Mouse (Mus musculus) hindbrain, embryonic 15.5 days (tissue): ENCODE results near the gene Sbf2. TPM values are rescaled to one million over a fixed set of nuclear protein-coding genes. Genes with fewer than 3 reads are reported as not detected.
"Not testable (repeated sequence)": the region's sequence is repeated elsewhere in the genome, so short reads cannot be mapped to it uniquely, and the experiment has no call there.

Experiments used
- ATAC-seq: fragments of 200-750 bp; cut with Nextera tagmentation; 2 replicates; pipeline ENCODE4 v1.8.0; 2017; ENCODE audit warnings: low read depth, moderate number of reproducible peaks, moderate TSS enrichment; ENCODE audit not compliant: low FRiP score
- H3K27ac ChIP-seq: fragments of 300-500 bp; sonication (generic); replicated peaks from 2 replicates; pipeline ENCODE4 v1.5.1; 2015; ENCODE audit warnings: mild to moderate bottlenecking, inconsistent platforms
- H3K27me3 ChIP-seq: fragments of 300-500 bp; sonication (generic); 2 replicates; pipeline ENCODE4 v1.6.1; 2015; ENCODE audit warnings: control low read depth, inconsistent platforms
- H3K36me3 ChIP-seq: fragments of 300-500 bp; sonication (generic); 2 replicates; pipeline ENCODE4 v1.6.1; 2015; ENCODE audit warnings: control low read depth, inconsistent platforms
- H3K4me1 ChIP-seq: fragments of 300-500 bp; sonication (generic); replicated peaks from 2 replicates; pipeline ENCODE4 v1.6.1; 2015; ENCODE audit warnings: control low read depth, inconsistent platforms
- H3K4me2 ChIP-seq: fragments of 300-500 bp; sonication (generic); 2 replicates; pipeline ENCODE4 v1.6.1; 2015; ENCODE audit warnings: moderate library complexity, mild to moderate bottlenecking, inconsistent platforms
- H3K4me3 ChIP-seq: fragments of 300-500 bp; sonication (generic); 2 replicates; pipeline ENCODE4 v1.5.1; 2015; ENCODE audit warnings: mild to moderate bottlenecking, inconsistent platforms
- H3K9ac ChIP-seq: fragments of 300-500 bp; sonication (generic); 2 replicates; pipeline ENCODE4 v1.6.1; 2015; ENCODE audit warnings: inconsistent platforms
- H3K9me3 ChIP-seq: fragments of 300-500 bp; sonication (generic); 2 replicates; pipeline ENCODE4 v1.6.1; 2016; ENCODE audit warnings: control low read depth, inconsistent platforms
- WGBS: fragments of 180-500 bp; shearing (Covaris S2); methylation state at CpG from one replicate; pipeline ENCODE4 v1.1.7; 2015; 5-methylcytosine and 5-hydroxymethylcytosine counted together
- polyA plus RNA-seq: library from polyadenylated mRNA; unstranded; fragments of >200 nt; fragmentation: Nextera tagmentation; extraction: Ambion mirVana; gene quantifications from 2 replicates; pipeline ENCODE4 v1.2.1, GENCODE M21; 2015

Gene Sbf2
- polyA plus RNA-seq, 1 experiment from 2014 or later, result 55.1 TPM

DNA sequence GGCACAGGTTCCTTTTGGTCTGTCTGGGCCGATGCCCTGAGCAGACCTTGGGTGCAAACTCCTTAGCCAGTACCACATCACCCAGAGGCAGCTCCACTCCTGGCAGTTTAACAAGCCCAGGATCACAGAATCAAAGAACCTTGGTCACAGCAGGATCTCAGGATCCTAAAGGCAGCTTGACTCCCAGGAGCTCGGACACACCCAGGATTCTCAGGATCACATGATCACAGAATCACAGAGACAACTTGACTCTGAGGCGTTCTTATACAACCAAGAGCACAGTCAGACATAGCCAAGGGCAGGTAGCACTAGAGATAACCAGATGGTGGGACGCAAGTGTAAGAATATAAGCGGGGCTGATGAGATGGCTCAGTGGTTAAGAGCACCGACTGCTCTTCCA is 71.4 kb downstream of the Sbf2 start:
- H3K4me2 ChIP-seq, result no peak overlapping the region
- H3K27ac ChIP-seq, result no peak overlapping the region
- H3K9me3 ChIP-seq, result no peaks in the 10 kb centered on the region
- H3K36me3 ChIP-seq, result no peaks in the 10 kb centered on the region
- 93% methylated on average over 6 of the region's 6 CpGs for WGBS
- H3K4me1 ChIP-seq, result no peaks in the 10 kb centered on the region; the same call in 1 of the 2 replicates
- no peaks in the 10 kb centered on the region for H3K27me3 ChIP-seq
- ATAC-seq, result no peak
- no peak overlapping the region for H3K4me3 ChIP-seq
- H3K9ac ChIP-seq, result no peak overlapping the region

DNA sequence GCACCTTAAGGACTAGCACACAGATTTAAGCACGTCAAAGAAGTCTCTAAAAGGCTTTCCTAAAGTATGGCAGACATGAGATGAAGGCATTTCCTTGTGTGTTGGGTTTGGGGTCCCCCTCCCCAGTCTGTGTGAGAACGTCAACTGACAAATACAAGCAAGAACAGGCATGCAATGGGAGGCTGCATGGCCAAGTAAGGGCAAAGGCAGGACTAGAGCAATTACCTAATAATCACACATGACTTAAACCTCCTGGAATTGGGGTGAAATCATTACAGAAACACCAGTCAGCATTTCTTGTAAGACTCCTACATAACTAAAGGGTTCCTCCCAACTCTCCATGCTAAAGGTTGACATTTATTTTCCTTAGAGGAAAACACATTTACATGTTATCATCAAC is 75.5 kb downstream of the Sbf2 start:
- 61% methylated on average over 2 of the region's 2 CpGs for WGBS

DNA sequence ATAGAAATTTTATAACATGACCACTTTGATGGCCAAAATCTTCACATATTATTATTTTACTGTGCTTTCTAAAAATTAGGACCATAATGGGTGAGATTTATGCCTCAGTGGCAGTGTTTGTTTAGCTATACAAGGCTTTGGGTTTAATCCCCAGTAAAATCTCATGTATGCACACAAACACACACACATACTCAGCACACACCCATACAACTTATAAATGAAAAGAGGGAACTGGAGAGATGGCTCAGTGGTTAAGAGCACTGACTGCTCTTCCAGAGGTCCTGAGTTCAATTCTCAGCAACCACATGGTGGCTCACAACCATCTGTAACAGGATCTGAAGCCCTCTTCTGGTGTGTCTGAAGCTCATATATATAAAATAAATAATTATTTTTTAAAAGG is 84.4 kb downstream of the Sbf2 start:
- H3K4me2 ChIP-seq, H3K27ac ChIP-seq, H3K9ac ChIP-seq, H3K4me1 ChIP-seq, H3K9me3 ChIP-seq, H3K4me3 ChIP-seq, H3K27me3 ChIP-seq, ATAC-seq, H3K36me3 ChIP-seq: not testable (repeated sequence)

More for the DNA sequence above, 75.5 kb downstream of the Sbf2 start:
- Histone ChIP-seq H3K27ac (no peak overlapping the region), H3K9ac (no peak overlapping the region), H3K9me3 (no peaks in the 10 kb centered on the region), H3K4me3 (no peak overlapping the region), H3K36me3 (no peaks in the 10 kb centered on the region), H3K4me1 (no peaks in the 10 kb centered on the region; the same call in 1 of the 2 replicates), H3K27me3 (no peaks in the 10 kb centered on the region), H3K4me2 (no peak overlapping the region)
- no peak for ATAC-seq

DNA sequence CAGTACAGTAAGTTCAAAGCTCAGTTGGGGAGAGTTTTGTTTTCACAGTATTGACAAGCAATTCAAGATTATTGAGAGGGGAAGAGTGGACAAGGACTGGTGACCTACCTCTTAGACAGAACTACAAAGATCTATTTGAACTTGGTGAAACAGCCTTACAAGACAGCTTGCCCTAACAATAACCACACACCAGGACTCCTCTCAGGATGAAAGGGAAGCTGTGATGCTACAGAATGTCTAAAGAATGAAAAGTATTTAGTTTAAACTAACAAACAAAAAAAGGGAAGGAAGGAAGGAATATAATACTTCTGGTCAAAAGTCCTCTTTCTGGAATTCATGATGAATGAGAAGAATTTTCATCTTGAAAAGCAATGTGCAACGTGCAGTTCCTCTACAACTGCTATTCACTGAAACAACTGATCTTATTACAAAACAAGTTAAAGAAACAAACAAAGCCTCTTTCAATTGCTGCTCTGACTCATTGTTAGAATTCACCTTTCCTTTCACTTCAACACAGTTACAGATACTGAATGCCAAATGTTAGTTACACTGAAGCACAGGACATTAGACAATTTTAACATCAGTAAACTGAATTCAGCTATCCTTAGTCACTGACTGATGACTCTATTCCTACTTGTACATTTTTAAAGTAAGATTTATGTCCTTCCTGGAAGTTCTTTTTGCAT is 89.5 kb downstream of the Sbf2 start:
- no peak overlapping the region for H3K4me2 ChIP-seq
- ATAC-seq, result no peak
- H3K9ac ChIP-seq, result no peak overlapping the region
- no peaks in the 10 kb centered on the region for H3K36me3 ChIP-seq
- no peak overlapping the region for H3K27ac ChIP-seq
- no peaks in the 10 kb centered on the region for H3K4me1 ChIP-seq
- 23% methylated on average over 1 of the region's 1 CpGs for WGBS
- no peaks in the 10 kb centered on the region for H3K9me3 ChIP-seq
- H3K27me3 ChIP-seq, result no peaks in the 10 kb centered on the region
- no peak overlapping the region for H3K4me3 ChIP-seq

GRCm38 (mm10) chr7:110516241-110517220 is 98.2 kb downstream of the Sbf2 start:
- Histone ChIP-seq H3K27ac (no peak overlapping the region), H3K9me3 (no peaks in the 10 kb centered on the region), H3K4me1 (no peaks in the 10 kb centered on the region), H3K4me3 (no peak overlapping the region), H3K9ac (no peak overlapping the region), H3K27me3 (no peaks in the 10 kb centered on the region), H3K4me2 (no peak overlapping the region), H3K36me3 (no peaks in the 10 kb centered on the region)
- 0 out of 2 replicates have a peak, but pooled peaks have one; percentile 23 for ATAC-seq
- 77% methylated on average over 2 of the region's 2 CpGs for WGBS

GRCm38 (mm10) chr7:110514131-110514530 is 100.6 kb downstream of the Sbf2 start:
- H3K36me3 ChIP-seq, result no peaks in the 10 kb centered on the region

DNA sequence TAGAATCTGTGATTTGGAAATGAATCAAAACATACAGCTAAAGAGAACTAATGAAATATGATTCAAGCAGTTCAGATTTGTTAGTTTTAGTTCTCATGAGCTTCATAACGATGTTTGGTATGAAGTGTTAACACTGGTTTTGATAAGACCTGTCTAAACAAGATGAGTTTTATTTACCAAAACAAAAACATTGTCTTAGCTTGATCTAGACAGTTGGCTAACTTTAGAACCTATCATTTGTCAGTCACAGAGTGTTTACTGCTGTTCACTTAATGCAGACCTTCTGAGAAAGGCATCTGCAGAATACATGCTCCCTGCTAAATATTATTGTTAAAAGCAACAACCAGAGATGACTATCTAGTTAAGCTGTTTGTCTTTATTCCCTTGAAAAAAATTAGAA is 116.1 kb downstream of the Sbf2 start:
- Histone ChIP-seq H3K9me3 (no peaks in the 10 kb centered on the region; the same call in 1 of the 2 replicates), H3K27me3 (no peaks in the 10 kb centered on the region), H3K4me2 (no peak overlapping the region), H3K27ac (no peak overlapping the region), H3K4me3 (no peak overlapping the region), H3K9ac (no peak overlapping the region), H3K36me3 (no peaks in the 10 kb centered on the region), H3K4me1 (no peaks in the 10 kb centered on the region)
- 87% methylated on average over 1 of the region's 1 CpGs for WGBS
- ATAC-seq, result no peak

More at GRCm38 (mm10) chr7:110514131-110514530, 100.6 kb downstream of the Sbf2 start:
- no peak for ATAC-seq
- no peaks in the 10 kb centered on the region for H3K27me3 ChIP-seq
- H3K9ac ChIP-seq, result no peak overlapping the region
- H3K27ac ChIP-seq, result no peak overlapping the region; the same call in 1 of the 2 replicates
- H3K4me3 ChIP-seq, result no peak overlapping the region
- H3K4me2 ChIP-seq, result no peak overlapping the region
- H3K9me3 ChIP-seq, result no peaks in the 10 kb centered on the region
- H3K4me1 ChIP-seq, result no peaks in the 10 kb centered on the region

- H3K9me3 ChIP-seq, result no peaks in the 10 kb centered on the region
- no peak overlapping the region for H3K4me2 ChIP-seq
- no peaks in the 10 kb centered on the region for H3K27me3 ChIP-seq
- no peak overlapping the region for H3K9ac ChIP-seq
- H3K4me1 ChIP-seq, result no peaks in the 10 kb centered on the region
- ATAC-seq, result no peak
- H3K36me3 ChIP-seq, result no peaks in the 10 kb centered on the region
- no peak overlapping the region for H3K27ac ChIP-seq
- 91% methylated on average over 5 of the region's 5 CpGs for WGBS
- no peak overlapping the region for H3K4me3 ChIP-seq
These were observed 123.7 kb downstream of the Sbf2 start for GRCm38 (mm10) chr7:110491038-110491437.

- no peak overlapping the region for H3K9ac ChIP-seq
- H3K4me1 ChIP-seq, result no peaks in the 10 kb centered on the region
- H3K4me2 ChIP-seq, result no peak overlapping the region
- H3K9me3 ChIP-seq, result no peaks in the 10 kb centered on the region
- 91% methylated on average over 5 of the region's 5 CpGs for WGBS
- no peak overlapping the region for H3K27ac ChIP-seq
- H3K4me3 ChIP-seq, result no peak overlapping the region
- H3K36me3 ChIP-seq, result peaks cover 5% of the 10 kb centered on the region; the same call in 1 of the 2 replicates
- ATAC-seq, result no peak
- no peaks in the 10 kb centered on the region for H3K27me3 ChIP-seq
These were observed 129.7 kb downstream of the Sbf2 start for GRCm38 (mm10) chr7:110485051-110485450.

GRCm38 (mm10) chr7:110470987-110471386 is 143.7 kb downstream of the Sbf2 start:
- Histone ChIP-seq H3K4me2 (no peak overlapping the region), H3K27ac (no peak overlapping the region), H3K4me1 (no peaks in the 10 kb centered on the region), H3K9ac (no peak overlapping the region), H3K36me3 (no peaks in the 10 kb centered on the region), H3K9me3 (no peaks in the 10 kb centered on the region), H3K27me3 (no peaks in the 10 kb centered on the region), H3K4me3 (no peak overlapping the region)
- no peak for ATAC-seq
- 82% methylated on average over 6 of the region's 6 CpGs for WGBS

- Histone ChIP-seq H3K36me3 (no peaks in the 10 kb centered on the region), H3K27me3 (no peaks in the 10 kb centered on the region), H3K4me2 (no peak overlapping the region), H3K4me3 (no peak overlapping the region), H3K4me1 (no peaks in the 10 kb centered on the region), H3K9me3 (no peaks in the 10 kb centered on the region), H3K9ac (no peak overlapping the region), H3K27ac (no peak overlapping the region)
- 91% methylated on average over 5 of the region's 5 CpGs for WGBS
- ATAC-seq, result no peak
These were observed 151.3 kb downstream of the Sbf2 start for GRCm38 (mm10) chr7:110463471-110463870.

DNA sequence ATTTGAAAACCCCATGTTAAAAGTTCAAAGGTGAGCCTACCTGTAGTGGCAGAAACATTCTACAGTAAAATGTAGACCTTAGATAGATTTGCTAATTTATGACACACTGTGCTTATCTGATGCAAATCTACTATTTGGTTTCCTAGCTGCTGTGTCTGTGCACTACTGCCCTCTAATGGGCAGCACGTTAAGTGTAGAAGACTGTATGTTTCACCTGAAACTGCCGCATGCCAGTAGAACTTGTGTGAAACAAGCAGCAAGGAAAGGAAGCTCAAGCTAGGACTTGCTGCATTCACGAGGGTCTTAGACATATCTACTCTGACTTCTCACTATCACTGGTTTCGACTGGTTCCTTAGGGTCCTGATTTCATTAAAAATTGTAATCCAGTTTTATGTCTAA is 182.4 kb downstream of the Sbf2 start:
- Histone ChIP-seq H3K4me3 (no peak overlapping the region), H3K36me3 (peaks cover 10% of the 10 kb centered on the region; the same call in 1 of the 2 replicates), H3K27me3 (no peaks in the 10 kb centered on the region), H3K4me1 (no peaks in the 10 kb centered on the region), H3K27ac (no peak overlapping the region), H3K9ac (no peak overlapping the region), H3K4me2 (no peak overlapping the region), H3K9me3 (no peaks in the 10 kb centered on the region)
- WGBS, result 24% methylated on average over 4 of the region's 4 CpGs
- ATAC-seq, result 0 out of 2 replicates have a peak, but pooled peaks have one; percentile 23
